Mouse (Mus musculus): ENCODE results near the gene Ino80b.

Gene Ino80b

GRCm38 (mm10) chr6:83125331-83125730 lies at the start of gene Ino80b:
Ino80b (minus strand) TSS chr6:83125431.
- no peak for DNase-seq (ENCODE audit: low read depth)

GRCm38 (mm10) chr6:83172240-83172920 lies 47.1 kb upstream of the Ino80b start:
- no peak for DNase-seq (ENCODE audit: low read depth)

- no peak for DNase-seq (ENCODE audit: low read depth)
These were observed 45.8 kb upstream of the Ino80b start for GRCm38 (mm10) chr6:83171063-83171462.

DNA sequence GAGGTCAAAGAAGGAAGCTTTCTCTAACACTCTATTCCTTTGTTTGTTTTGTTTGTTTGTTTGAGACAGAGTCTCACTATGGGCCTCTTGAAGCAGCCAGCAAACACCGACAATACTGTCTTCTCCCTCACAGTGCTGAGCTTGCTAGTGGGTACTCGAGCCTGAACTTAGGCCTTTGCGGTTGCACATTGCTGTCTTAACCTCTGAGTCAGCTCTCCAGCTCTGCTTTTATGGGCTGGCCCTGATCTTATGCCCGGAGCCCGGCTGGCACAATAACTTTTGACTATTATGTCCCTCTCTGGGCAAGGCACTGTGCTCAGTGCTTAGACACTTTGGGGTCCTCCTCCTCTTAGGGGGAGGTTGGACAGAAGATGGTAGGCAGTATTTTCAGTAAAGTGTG lies 44.6 kb upstream of the Ino80b start:
- no peak for DNase-seq (ENCODE audit: low read depth)

GRCm38 (mm10) chr6:83166243-83166630 lies 41.0 kb upstream of the Ino80b start:
- peak; percentile 64 for DNase-seq (ENCODE audit: low read depth)

DNA sequence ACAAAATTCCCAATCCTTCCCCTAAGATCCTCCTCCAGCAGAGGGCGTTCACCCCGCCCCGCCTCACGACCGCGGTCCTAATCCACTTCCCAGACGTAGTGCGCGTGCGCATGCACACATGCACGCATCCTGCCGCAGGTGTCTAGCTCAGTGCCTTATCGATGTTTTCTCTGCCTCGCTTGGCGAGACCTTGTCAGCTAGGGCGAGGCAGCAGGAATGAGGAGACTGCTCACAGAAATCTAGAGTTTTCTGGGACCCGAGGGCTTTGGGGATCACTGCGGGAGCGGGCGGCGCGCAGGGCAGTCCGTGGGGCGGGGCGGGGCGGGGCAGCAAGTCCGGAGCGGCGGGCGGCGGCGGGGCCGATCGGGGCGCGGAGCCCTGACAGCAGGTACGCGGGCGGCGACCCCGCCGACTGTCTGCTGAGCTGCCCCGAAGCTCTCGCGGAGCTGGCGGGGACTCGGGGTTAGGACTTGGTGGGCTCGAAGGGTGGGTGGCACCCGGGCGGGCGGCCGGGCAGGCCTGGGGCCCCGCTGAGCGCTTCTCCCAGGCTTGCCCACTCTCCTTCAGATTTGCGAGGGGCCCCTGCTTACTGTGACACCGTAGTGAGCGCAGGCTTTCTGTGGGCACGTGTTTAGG lies 40.5 kb upstream of the Ino80b start, which contains the start of gene Dctn1:
Dctn1 (plus strand) TSS at position 314 of the 636 bp plus-strand sequence.
- DNase-seq (ENCODE audit: low read depth): peak; percentile 98

DNA sequence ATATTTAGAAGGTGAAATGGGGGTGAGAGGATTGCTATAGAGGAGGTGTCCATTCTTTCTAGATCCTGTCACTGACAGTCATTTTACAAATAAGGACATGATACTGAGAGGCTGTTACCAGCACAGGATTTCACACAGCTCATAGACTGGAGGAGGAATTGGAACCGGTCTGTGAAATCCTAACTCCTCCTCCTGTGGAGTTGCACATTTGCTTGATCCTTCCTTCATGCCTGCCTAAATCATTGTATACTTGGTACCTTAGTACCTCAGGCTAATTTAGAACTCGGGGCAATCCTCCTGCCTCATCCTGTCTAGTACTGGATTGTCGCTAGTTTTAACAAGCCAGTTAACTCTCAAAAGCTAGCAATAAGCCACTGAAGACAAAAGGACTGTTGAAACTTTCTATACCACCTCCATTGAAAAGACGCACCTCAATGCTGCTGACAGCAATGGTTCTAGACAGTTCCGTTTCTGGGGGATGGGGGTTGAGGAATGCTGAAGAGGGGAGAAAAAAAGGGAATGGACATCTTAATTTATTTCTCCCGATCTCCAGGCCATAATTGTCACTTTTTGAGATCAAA lies 39.9 kb upstream of the Ino80b start:
- no peak for DNase-seq (ENCODE audit: low read depth)

GRCm38 (mm10) chr6:83162701-83163100 lies 37.5 kb upstream of the Ino80b start:
- peak; percentile 86 for DNase-seq (ENCODE audit: low read depth)

DNA sequence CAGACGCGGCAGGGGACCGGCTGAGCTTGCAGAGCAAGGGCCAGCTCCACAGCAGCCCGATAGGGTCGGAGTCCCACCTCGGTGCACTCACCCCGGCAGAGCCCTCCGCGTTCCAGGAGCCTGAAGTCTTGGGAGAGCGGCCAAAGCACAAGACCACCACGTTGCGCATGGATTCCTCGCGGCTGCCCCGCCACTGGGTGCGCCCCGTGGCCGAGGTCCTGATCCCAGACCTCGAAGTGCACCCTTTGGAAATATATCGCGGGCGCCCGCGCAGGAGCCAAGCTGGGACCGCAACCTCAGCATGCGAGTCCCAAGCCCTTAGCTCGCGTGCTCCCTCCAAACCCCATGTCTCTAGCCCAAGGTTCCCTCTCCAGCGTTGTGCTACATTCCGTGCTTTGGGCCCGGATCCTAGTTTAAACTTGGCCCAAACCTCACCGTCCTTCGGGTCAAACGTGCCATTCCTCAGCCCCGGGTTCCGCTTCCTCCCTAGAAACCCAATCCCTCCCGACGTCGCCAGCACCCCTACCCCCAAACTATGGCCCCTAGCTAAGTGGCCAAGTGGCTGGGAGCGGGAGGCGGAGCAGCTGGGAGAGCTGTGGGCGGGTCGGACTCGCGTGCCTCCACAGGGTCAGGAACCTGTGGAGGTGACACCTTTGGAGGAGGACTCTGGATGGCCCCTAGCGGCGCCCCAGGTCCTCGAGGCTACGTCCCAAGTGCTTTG lies 36.9 kb upstream of the Ino80b start:
- DNase-seq (ENCODE audit: low read depth): no peak

DNA sequence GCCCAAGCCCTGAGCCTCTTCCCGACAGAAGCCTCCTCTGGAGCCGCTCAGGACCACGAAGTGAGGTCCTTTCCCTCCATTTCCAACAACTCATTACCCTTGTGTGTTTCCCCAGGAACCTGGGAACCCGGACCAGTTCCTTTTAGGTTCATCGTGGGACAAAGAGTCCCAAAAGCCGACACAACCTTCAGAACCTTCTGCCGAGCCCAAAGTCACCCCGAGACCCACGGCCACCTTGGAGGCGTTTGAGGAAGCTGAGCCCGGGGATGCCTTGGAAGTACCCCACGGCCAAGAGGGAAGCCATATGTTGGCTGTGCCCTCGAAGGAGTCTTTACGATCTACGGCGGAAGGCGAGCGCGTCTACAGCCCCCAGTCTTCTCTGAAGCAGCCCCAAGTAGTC lies 36.2 kb upstream of the Ino80b start:
- DNase-seq (ENCODE audit: low read depth): peak; percentile 14

- DNase-seq (ENCODE audit: low read depth): peak; percentile 84
These were observed 34.2 kb upstream of the Ino80b start for GRCm38 (mm10) chr6:83159456-83159855.

DNA sequence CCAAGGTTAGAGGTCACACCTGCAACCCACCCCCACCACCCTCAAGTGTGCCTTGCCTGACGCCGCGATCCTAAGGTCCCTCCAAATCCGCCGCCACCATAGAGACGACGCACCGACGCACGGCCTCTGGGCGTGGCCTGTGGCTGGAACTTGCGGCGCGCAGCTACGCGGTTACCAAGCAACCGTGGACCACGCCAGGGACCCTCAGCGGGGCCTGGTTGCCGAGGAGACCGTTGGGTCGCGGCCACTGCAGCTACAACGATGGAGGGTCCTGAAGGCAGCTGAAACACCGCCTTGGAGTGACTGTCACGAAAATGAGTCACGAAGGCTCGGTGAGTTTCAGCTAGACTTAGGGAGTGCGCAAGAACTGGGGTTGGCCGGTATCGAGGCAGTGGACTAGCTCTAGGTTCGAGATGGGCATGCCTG lies 31.0 kb upstream of the Ino80b start, which contains the start of the genes Wdr54 and 1700003E16Rik:
Wdr54 (minus strand) TSS at position 139 of the 426 bp plus-strand sequence.
1700003E16Rik (plus strand) TSS at position 146 of the 426 bp plus-strand sequence.
- DNase-seq (ENCODE audit: low read depth): peak; percentile 76

DNA sequence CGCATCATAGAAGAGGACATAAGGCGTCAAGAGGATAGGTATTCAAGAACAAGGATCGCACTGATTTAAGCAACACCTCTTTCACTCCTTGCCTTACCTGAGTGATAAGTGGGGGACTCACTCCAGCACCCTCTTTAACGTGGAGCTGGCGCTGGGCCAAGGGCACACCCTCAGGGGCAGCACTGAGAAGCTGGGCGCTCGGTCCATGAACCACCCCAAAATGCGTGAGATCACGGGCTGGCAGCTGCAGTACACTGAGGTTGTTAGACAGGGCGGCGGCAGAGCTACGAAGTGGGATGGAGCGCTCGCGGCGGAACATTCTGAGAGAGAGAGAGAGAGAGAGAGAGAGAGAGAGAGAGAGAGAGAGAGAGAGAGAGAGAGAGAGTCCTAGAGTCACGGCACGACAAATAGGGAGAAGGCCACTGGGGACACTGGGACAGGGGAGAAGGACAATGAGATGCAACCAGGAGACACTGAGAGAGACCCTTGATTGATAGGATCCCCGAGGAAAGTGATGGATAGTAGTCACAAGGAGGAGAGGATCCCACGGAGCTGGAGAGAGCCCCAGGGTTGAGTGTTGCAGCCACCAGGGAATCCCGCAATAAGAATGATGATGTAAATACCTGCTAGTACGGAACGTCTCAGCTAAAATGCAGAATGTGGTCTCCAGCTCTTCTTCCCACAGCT lies 30.5 kb upstream of the Ino80b start:
- DNase-seq (ENCODE audit: low read depth): peak; percentile 40

DNA sequence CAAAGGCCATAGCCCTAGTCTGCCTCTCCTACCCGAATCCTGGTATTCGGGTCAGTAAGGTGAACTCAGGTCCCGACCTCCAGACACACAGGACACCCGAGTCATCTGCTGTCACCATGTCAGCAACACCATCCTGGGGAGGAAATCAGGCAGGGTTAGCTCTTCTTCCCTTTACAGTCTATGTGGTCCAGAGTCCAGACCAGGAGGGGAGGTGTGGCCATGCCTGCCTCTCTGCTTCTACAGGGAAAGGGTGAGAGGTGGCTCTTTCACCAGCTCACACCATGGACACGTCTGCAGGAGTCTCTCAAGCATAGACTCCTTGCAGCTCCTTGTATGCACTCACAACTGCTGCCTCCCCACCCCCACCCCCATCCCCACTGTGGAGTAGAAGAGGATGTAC lies 28.3 kb upstream of the Ino80b start:
- no peak for DNase-seq (ENCODE audit: low read depth)

DNA sequence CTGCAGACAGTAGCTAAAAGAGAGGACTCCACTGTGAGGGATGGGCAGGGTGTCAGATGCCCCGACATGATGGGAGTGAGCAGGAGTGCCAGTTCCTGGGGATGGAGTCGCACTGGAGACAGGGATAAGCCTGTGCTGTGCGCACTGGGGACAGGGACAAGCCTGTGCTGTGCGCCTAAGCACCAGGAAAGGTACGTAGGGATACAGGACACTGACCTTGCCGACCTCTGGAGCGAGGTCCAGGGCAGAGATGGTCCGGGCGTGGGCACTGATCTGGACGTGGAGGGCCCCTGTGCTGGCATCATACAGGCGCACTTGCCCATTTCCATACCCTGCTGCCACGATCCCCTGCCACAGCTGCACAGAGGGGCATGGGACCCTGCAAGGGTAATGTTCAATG lies 27.8 kb upstream of the Ino80b start:
- no peak for DNase-seq (ENCODE audit: low read depth)

- DNase-seq (ENCODE audit: low read depth): no peak
These were observed 26.5 kb upstream of the Ino80b start for GRCm38 (mm10) chr6:83151721-83152120.

DNA sequence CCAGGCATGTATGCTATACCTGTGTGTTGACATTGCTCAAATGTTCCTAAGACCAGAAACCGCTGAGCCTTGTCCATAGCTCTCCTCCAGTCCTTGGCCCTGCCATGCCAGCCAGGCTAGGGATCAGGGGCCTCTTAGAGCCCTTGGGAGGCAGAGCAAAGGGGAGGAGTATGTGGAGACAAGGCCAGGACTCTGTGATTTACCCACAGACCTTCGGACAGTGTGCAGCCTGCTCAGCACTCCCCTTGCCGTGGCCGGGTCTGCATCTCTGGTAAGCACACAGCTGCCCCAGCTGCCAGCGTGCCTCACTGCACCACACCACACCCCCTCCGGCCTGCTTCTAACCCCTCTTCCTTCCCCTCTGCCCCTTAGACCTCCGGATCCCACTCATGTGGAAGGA lies 22.0 kb upstream of the Ino80b start:
- DNase-seq (ENCODE audit: low read depth): no peak

DNA sequence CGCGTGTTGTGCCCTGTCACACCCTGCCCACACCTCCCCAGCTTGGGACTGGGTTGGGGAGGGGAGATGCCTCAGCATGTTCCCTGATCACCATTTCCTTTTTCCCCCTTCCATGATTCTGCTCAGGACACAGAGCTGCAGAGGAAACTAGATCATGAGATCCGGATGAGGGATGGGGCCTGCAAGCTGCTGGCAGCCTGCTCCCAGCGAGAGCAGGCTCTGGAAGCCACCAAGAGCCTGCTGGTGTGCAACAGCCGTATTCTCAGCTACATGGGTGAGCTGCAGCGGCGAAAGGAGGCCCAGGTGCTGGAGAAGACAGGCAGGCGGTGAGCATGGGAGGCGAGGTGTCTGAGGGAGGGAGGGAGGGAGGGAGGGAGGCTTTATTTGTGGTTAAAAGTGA lies 20.6 kb upstream of the Ino80b start:
- no peak for DNase-seq (ENCODE audit: low read depth)

- DNase-seq (ENCODE audit: low read depth): no peak
These were observed 20.0 kb upstream of the Ino80b start for GRCm38 (mm10) chr6:83145209-83145608.

- no peak for DNase-seq (ENCODE audit: low read depth)
These were observed 17.7 kb upstream of the Ino80b start for GRCm38 (mm10) chr6:83142886-83143285.

DNA sequence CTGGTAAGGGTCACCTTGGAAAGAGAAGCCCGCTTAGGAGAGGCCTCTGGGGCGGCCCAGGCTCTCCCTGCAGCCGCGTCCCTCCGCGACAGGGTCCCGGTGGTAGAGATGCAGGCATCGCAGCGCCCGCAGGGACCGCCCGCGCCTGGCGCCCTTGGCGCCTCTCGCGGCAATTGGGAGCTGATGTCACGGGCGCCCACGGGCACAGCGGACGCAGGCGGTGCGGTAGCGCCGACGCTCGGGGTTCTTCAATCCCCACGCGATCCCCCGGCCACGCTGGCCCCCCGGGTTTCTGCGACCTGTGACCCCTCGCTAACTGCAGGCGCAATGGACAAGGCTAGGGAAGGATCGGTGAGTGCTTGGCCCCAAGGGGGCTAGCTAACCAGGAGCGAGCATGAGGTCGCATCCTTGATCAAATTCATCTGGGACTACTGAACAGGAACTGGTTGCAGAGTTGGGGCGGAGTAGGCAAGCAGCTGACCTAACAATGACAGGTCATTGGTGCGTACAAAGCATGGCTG lies 17.0 kb upstream of the Ino80b start:
- DNase-seq (ENCODE audit: low read depth): no peak

GRCm38 (mm10) chr6:83141636-83142035 lies 16.4 kb upstream of the Ino80b start:
- no peak for DNase-seq (ENCODE audit: low read depth)
